Mouse (Mus musculus) right cerebral cortex, adult 2 months (tissue): ENCODE measurements around the gene Klrg2.
"Not testable (repeated sequence)": the region's sequence is repeated elsewhere in the genome, so short reads cannot be mapped to it uniquely, and the experiment has no call there.

Source experiments
- DNase-seq, 2 experiments: peaks; one replicate each; pipeline ENCODE4 v3.0.0; 2021 to 2022; ENCODE audit warnings: low spot score in 2 of 2

Gene Klrg2

DNA sequence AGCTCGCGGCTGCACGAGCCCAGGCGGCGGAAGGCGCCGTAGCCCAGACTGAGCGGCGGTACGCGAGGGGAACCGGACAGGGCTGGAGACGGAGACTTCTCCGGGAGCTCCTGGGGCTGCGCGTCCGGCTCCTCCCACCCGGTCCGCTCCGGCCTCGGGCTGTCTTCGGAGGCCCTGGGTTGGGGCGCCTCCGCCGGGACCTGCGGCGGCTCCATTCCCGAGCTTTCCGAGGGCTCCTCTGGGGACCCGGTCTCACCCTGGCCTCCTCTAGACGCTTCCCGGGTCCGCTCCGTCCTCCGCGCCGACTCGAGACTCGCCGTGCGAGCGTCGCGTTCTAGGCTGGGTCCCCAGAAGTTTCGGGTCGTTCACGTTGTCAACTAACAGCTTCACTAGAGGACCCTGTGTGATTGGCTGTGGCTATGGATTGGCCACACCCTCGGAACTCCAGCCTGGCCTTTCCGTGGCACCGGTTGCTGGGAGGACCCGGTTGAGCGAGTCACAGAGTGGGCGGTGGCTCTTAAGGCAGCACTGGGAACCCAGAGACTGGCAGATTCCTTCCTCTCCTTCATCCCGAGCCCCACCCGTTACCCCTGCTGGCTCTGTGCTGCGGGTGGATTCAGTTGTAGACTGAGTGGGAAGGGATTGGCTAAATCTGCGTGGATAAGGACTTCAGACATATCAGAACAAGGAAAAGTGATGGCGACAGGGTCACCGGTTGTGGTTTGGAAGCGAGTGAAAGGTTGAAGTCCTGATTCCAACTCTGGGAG, at the start of gene Klrg2:
TSS of gene Klrg2 (minus strand) at position 391 of the 767 bp plus-strand sequence.
- DNase-seq: peak in 1 of 2 experiments; percentile 29

DNA sequence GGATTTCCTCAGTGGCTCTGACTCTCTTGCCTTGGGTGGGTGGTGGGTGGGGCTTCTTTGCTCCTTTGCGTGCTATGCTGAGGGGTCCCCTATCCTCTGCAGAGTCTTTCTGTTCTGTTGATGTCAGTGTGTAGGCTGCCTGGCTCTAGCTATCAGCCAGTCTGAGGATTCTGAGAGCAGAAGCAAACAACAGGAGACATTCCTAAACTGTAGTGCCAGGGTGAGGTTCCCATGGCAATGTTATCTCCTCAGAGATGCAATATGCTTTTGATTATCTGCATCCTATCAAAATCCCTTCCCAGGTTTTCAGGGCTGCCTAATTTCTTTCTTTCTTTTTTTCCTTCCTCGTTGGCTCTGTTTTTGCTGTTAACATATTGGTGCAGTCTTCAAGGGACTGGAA, 45.5 kb upstream of the Klrg2 start:
- no peak for DNase-seq

DNA sequence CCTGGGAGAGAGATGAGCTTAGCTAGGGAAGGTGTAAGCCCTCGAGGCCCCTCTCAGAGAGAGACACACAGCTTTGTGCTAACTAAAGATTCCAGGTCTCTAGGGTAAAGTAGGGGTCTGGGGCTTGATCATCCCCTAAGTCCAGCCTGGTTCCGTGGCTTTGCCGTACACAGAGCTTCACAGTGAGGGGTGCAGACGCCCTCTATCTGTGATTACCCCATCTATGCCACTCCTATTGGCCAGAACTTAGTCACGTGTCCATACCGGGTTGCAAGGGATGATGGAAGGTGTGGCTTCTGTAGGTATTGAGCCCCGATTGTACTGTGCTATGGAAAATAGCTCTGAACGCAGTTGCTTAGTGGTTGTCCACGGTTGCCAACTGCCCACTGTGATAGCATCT, 40.6 kb upstream of the Klrg2 start:
- no peak for DNase-seq

DNA sequence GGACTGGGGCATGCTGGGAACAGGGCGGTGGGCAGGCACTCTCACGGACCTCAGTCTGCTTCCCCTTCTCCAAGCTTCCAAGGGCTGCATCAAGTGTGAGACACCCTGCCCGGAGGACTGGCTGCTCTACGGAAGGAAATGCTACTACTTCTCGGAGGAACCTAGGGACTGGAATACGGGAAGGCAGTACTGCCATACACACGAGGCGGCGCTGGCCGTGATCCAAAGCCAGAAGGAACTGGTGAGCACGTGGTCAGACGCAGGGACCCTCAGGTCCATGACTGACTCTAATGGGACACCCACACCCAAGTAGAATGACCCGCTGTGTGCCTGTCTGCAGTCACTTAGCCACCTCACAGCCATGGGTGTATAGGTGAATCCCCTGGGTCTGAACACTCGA, 39.7 kb upstream of the Klrg2 start:
- no peak for DNase-seq

DNA sequence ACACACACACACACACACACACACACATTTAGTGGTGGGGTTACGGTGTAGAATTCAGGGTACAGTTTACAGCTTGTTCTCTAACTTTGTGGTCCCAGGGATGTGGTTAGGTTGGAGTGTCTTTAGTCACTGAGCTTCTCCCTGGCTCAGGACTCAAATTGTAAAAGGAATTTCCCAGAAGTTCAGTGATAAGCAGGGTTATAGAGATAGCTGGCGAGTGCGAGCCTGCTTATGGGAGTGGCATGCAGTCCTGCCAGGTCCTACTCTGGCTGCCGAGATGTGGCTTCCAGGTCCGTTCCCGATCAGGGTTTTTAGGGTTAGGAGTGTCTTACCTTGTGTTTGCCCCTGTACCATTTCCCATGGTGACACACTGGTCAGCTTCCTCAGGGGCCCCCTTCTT, 39.2 kb upstream of the Klrg2 start:
- no peak for DNase-seq

DNA sequence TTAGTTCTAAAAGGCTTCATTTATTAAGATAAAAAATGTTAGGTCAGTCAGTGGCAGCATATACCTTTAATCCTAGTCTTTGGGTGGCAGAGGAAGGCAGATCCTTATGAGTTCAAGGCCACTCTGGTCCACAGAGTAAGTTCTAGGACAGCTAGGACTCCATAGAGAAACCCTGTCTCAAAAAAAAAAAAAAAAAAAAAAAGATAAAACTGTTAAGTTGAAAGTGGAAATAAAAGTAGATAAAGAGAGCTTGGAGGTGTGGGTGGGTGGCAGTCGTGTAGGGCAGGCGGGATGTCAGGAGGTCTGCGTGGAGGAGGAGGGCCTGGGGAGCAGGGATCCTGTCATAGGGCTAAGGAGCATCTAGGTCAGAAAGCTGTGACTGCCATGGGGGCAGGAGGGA, 35.0 kb upstream of the Klrg2 start:
- DNase-seq: no peak

DNA sequence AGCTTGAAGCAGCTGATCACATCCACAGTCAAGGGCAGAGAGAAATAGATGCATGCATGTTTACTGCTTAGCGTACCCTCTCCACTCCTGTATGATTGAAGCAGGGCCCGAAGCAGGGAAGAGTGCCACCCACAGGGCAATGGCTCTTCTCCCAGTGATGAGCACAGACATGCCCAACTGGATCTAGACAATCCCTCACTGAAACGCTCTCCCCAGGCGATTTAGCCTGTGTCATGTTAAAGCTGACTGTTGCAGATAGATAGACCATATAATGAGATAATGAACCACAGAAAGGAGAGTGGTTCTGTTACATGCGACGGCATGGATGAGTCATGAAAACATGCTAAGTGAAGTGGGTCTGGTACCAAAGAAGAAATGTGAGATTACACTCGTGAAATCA, 34.2 kb upstream of the Klrg2 start:
- no peak for DNase-seq

DNA sequence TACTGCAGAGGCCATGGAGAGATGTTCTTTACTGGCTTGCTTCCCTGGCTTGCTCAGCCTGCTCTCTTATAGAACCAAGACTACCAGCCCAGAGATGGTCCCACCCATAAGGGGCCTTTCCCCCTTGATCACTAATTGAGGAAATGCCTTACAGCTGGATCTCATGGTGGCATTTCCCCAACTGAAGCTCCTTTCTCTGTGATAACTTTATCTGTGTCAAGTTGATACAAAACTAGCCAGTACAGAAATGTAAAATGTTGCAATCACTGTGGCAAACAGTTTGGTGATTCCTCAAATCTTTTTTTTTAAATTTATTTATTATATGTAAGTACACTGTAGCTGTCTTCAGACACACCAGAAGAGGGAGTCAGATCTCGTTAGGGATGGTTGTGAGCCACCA, 33.4 kb upstream of the Klrg2 start:
- not testable (repeated sequence) for DNase-seq

DNA sequence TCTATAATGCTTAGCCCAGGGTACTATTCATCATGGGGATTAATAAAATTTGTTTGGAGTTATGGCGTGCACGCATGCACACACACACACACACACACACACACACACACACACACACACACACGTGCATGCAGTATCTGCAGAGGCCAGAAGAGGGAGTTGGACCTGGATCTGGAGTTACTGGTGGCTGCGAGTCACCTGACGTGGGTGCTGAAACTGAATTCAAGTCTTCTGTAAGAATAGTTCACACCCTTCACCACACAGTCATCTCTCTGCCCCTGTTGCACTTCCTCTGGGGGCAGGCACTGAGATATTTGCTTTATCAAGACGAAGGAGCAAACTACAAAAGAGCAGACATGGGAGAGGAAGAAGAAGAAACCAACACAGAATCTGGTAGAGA, 32.5 kb upstream of the Klrg2 start:
- DNase-seq: no peak

DNA sequence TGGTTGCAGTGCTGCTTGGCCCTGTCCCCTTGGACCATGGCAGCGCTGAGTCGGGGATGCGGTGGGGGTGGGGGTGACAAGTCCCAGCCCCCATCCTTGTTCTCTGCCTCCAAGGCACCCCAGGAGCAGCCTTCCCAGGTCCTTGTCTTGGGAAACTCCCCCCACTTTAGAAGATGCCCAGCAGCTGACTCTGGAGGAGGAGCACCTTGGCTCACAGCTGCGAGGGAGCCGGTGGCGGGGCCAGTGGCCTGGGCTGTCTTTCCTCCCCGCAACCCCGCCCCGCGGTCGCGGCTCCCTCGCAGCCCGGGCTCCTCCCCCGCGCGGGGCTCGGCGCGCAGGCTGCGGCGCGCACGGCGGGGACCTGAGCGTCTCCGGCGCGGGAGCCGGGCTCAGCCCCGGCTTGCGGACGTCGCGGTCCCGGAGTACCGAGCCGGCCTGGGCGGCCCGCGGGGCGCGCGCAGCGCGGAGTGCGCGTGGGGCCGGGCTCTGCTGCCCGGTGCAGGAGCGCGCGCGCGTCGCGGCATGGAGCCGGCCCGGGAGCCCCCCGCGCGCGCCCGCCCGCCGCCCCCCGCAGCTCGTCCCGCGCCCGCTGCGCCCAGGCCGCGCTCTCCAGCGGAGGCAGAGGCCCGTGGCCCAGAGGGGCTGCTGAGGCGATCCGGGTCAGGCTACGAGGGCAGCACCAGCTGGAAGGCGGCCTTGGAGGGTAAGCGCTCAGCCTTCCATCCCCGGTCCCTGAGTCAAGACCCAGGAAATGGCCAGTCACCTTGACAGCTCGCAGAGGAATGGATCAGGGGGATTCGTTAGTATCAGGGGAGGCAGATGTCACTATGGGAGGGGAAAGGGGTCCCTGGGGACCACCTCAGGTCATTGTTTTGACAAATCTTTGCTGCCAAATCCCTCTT, 25.9 kb upstream of the Klrg2 start, which contains the start of gene Clec2l:
TSS of gene Clec2l (plus strand) at position 356 of the 902 bp plus-strand sequence.
- DNase-seq: peak; percentile 26 to 44

DNA sequence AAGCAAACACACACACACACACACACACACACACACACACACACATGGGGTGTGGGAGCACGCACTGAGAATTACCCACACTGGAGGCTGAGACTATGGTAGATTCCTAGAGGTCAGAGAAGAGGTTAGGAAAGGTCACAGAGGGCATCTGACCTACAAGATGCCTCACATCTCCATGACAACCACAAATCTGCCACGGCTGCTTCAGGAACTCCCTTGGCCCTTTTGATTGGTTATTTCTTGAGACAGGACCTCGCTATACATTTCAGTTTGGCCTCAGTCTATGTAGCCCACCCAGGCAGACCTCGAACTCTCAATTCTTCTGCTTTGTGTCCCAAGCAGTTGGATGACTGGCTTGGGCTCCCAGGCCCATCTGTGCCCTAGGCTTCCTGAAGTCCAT, 24.6 kb upstream of the Klrg2 start:
- DNase-seq: no peak

DNA sequence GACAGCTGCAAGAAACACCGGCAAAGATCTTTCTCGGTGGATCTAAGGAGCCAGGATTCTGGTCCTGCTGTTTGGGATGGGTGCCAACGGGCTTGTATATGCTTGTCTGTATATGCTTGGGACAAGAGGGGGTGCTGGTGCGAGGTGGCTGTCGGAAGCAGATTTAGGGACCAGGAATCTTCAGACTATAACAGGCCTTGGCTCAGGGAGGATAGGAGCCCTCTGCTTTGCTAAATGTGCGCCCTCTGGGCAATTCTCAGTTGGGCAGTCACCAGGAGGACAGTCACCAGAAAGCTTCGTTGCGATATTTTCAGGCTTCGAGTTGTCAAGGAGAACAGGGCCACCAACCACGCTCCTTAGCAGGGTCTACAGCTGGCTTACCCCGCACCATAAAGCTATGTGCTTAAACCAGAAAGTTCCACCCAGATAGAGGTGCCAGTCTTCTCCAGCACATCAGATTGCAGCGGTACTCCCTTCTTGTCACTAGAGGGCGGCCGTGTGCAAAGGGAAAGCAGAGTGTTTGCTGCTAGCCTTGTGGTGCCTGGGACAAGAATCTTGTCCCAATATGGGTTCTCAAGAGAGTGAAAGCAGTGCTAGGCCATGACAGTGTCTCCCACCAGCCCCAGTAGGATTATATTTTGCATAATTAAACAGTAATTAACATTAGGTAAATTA, 13.4 kb upstream of the Klrg2 start:
- peak; percentile 66 to 77 for DNase-seq

DNA sequence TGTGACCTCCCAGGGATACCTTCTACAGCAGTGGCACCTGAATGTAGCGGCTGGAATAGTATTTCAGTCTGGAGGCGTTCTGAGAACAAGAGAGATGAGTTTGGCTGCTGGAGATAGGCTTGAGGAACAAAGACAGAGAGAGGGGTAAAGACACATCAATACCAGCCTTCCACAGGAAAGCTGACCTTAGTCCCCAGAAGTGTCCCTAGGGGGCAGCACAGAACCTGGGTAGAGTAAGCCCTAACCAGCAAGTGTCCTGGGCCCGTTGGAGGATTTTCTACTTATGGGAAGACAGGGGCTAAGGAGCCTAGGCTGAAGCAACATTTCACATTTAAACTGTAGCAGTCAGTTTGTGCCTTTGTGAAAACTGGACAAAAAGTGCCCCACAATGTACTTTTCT, 12.5 kb upstream of the Klrg2 start:
- no peak for DNase-seq

DNA sequence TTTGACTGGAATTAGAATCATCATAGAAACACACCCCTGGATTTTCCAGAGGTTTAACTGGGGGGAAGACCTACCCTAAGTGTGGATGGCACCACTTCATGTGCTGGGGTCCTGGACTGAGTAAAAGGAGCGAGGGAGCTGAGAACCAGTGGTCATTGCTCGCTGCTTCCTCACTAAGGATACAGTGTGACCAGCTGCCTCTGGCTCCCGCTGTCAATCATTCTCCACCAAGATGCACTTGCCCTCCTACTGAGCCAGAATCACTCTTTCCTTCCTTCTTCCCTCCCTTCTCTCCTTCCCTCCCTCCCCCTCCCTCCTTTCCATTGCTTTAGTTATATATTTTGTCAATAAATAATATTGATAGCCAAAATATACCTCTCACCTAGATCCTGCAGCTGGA, 6.0 kb upstream of the Klrg2 start:
- DNase-seq: no peak

DNA sequence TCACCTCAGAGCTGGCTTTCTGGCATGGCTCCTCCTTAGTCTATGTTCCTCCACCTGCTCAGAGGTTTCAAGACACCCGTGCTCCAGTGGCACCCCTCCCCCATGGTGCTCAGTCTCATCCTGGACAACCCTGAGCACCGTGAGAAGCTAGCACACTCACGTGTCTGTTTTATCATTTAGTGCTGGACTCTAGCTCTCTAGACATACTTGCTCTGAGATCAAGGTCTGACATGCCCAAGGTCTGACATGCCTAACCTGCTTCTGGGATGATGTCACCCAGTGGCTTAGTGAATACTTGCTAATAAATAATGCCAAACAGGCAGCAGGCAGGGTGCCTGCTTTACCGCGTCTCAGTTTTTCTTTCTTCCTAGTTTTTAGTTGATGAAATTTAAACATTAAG, 5.6 kb upstream of the Klrg2 start:
- DNase-seq: no peak

DNA sequence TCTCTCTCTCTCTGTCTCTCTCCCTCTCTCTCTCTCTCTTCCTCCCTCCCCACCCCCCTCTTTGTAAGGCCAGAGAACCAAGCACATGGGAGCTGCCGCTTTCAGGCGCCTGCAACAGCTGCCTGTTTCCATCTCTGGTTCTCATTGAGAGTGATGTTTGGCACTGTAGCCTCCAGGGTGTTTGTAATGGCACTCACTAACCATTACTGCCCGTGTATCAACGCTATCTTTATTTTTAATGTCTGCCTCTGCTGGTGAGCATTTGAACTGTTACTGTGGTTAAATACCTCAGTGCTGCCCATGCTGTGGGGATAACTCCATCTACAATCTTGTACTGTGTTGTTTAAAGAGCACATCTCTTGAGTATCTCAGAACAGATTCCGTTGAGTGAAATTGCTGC, 4.6 kb upstream of the Klrg2 start:
- DNase-seq: no peak

DNA sequence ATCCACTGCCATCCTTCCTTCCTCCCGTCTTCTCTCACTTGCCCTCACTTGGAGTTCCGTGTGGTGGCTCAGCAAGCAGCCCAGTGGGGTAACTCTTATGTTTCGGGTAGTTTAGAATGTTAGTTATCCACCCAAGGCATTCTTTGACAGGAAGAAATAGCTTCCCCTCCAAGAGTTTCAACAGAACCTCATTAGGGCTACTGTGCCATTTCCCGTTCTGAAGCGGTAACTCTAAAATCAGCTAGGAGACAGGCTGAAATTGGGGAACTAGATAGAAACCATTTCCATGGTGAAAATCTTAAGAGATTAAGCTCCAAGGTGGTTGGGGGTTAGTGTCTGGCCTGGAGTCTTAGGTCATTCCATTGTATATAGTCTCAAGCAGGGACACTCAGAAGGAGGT, 4.2 kb upstream of the Klrg2 start:
- DNase-seq: no peak

DNA sequence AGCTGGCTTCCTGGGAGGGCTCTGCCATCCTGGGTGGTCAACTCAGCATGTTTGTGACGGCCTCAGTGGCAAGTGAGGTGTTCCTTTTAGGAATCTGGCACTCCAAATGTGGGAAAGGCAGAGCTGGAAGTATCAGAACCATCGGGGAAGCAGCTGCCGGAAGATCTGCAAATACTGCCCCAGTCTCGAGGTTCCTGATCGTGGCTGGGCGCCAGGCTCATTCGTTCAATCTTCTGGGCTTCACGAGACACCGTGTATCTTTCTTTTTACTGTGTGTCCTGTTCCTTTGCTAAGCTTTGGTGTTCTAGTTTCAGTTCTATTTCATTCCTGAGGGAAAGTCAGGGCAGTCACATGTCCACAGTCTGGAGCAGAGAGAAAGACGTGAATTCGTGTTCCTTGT, 3.4 kb upstream of the Klrg2 start:
- no peak for DNase-seq

DNA sequence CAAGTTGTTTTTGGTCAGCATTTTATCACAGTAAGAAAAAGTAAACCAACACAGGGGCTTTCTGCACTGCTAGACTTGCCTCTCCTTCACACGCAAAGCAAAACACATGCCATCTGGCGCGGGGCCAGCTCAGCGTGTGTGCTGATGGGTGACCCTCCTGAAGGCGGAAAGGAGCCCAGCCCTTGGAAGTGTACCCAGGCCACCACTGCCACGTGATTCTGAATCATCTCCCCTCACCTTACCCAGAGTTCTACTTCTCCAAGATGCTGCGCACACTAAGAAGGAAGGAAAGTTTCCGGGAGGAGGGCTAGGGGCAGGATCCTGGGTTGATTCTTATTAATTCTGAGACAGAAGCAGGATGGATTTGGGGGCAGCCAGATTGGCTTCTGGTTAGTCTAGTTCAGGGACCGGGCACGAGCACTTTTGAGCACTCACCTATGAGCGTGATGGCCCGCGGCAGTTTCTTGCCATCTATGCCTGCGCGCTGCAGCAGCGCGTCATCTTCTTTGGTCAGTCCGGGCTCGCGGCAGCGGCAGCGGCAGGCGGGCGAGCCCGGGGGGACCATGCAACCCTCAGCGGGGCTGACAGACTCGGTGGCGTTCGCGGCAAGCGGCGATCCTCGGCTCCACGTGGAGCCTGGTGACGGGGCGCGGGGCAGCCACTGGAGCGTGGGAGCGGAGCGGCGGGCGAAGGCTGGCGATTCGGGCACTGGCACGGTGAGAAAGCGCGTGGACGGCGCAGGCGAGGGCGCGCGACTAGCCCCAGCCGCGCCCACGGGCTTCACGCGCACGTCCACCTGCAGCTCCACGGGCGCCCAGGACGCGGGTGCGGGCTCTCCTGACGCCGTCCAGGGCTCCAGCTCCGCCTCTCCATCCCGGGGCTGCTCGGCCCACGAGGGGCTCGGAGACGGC, 846 bp downstream of the Klrg2 start:
- DNase-seq: peak in 1 of 2 experiments; percentile 21

DNA sequence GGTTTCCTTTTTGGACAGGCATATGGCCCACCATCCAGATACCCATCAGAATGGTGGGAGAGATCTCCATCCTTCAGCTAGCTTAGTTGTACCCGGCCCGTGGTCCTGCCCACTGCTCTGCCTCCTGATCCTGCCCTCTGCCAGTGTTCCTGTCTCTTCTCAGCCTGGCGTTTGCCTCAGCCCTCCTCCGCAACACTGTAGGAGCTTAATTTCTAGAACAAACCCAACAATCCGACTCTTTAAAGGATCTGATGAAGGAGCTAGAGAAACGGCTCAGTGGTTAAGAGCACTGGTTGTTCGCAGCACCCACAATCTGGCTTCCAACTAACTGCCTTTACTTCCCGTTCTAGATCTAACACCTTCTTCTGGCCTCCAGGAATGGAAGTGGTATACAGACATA, 2.6 kb downstream of the Klrg2 start:
- no peak for DNase-seq

DNA sequence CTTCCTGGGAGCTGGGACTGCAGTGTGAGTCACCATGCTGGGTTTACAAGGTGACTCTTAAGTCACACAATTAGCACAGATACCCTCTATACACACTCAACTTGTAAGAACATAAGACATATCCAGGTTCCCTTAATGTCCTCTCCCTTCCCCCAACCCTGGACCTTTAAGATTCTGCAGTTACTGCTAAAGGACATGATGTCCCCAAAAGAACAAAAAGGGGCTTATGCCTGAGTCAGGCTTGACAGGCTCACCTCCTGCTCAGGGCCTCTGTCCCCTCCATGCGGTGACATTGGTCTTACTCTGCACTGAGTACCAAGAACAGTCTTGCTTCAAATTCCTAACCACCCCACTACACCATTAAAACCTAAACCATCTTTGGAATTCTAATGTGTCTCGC, 4.2 kb downstream of the Klrg2 start:
- no peak for DNase-seq
